Mouse (Mus musculus): ENCODE results near the gene Adam22. TPM values are rescaled to one million over a fixed set of nuclear protein-coding genes. Genes with fewer than 3 reads are reported as not detected.

The Adam22 gene
- polyA plus RNA-seq (2015; fragmentation: Illumina TruSeq; extraction: RNeasy Lipid Tissue Mini Kit (QIAGEN cat#74804); ENCODE audit: low read depth, low replicate concordance), result 72.7 TPM

GRCm38 (mm10) chr5:8367614-8368327 lies at the start of gene Adam22:
Adam22 (minus strand) TSS chr5:8368160.

GRCm38 (mm10) chr5:8045855-8046254 lies 322.1 kb downstream of the Adam22 start, which contains the start of gene Sri:
Sri (plus strand) TSS chr5:8046078.

Other genes with a start within 250 kb of the Adam22 start
- 2.3 TPM for gene Dbf4, start 54.6 kb upstream of the Adam22 start, polyA plus RNA-seq (2015; fragmentation: Illumina TruSeq; extraction: RNeasy Lipid Tissue Mini Kit (QIAGEN cat#74804); ENCODE audit: low read depth, low replicate concordance)
- 15.9 TPM for gene Slc25a40, start 54.7 kb upstream of the Adam22 start, polyA plus RNA-seq (2015; fragmentation: Illumina TruSeq; extraction: RNeasy Lipid Tissue Mini Kit (QIAGEN cat#74804); ENCODE audit: low read depth, low replicate concordance)